Mouse (Mus musculus) kidney, postnatal 36 days (tissue): ENCODE data around the gene Rnf34.

Experiments used
- DNase-seq, 2 experiments: peaks; one replicate each; pipeline ENCODE4 v3.0.0; 2021 to 2022; ENCODE audit warnings: mixed read lengths in 2 of 2

The Rnf34 gene

GRCm38 (mm10) chr5:122849521-122850318 lies at the start of gene Rnf34:
Gene Rnf34 (plus strand): TSS chr5:122850048.
- peak; percentile 98 to 99 for DNase-seq

- DNase-seq: peak; percentile 73 to 85
Measured at GRCm38 (mm10) chr5:122800345-122801010, 49.4 kb upstream of the Rnf34 start.

- DNase-seq: no peak
Measured at GRCm38 (mm10) chr5:122801684-122802083, 48.2 kb upstream of the Rnf34 start.

- peak; percentile 77 to 84 for DNase-seq
Measured at GRCm38 (mm10) chr5:122802706-122803105, 47.1 kb upstream of the Rnf34 start.

GRCm38 (mm10) chr5:122805503-122805902 lies 44.3 kb upstream of the Rnf34 start:
- no peak for DNase-seq

- peak; percentile 66 to 88 for DNase-seq
Measured at GRCm38 (mm10) chr5:122811364-122812079, 38.3 kb upstream of the Rnf34 start.

- no peak for DNase-seq
Measured at GRCm38 (mm10) chr5:122812699-122813098, 37.1 kb upstream of the Rnf34 start.

- peak; percentile 96 to 98 for DNase-seq
Measured at GRCm38 (mm10) chr5:122820777-122821523, 28.9 kb upstream of the Rnf34 start, which contains the start of gene Anapc5. Gene Anapc5 (minus strand): TSS chr5:122821339.

GRCm38 (mm10) chr5:122821524-122821885 lies 28.3 kb upstream of the Rnf34 start:
- DNase-seq: no peak

GRCm38 (mm10) chr5:122822441-122822840 lies 27.4 kb upstream of the Rnf34 start:
- no peak for DNase-seq

- DNase-seq: peak in 1 of 2 experiments; percentile 28
Measured at GRCm38 (mm10) chr5:122823976-122824375, 25.9 kb upstream of the Rnf34 start.

GRCm38 (mm10) chr5:122824450-122824849 lies 25.4 kb upstream of the Rnf34 start:
- DNase-seq: no peak

GRCm38 (mm10) chr5:122825099-122825498 lies 24.7 kb upstream of the Rnf34 start:
- no peak for DNase-seq

- DNase-seq: no peak
Measured at GRCm38 (mm10) chr5:122832536-122832935, 17.3 kb upstream of the Rnf34 start.

- DNase-seq: no peak
Measured at GRCm38 (mm10) chr5:122832996-122833395, 16.9 kb upstream of the Rnf34 start.

GRCm38 (mm10) chr5:122841126-122841525 lies 8.7 kb upstream of the Rnf34 start:
- DNase-seq: no peak

GRCm38 (mm10) chr5:122843799-122844198 lies 6.0 kb upstream of the Rnf34 start:
- no peak for DNase-seq

- peak in 1 of 2 experiments; percentile 70 for DNase-seq
Measured at GRCm38 (mm10) chr5:122850319-122851002, 613 bp downstream of the Rnf34 start.

GRCm38 (mm10) chr5:122852611-122853010 lies 2.8 kb downstream of the Rnf34 start:
- DNase-seq: no peak

- DNase-seq: no peak
Measured at GRCm38 (mm10) chr5:122855858-122856257, 6.0 kb downstream of the Rnf34 start.

- DNase-seq: no peak
Measured at GRCm38 (mm10) chr5:122863053-122863452, 13.2 kb downstream of the Rnf34 start.

- no peak for DNase-seq
Measured at GRCm38 (mm10) chr5:122872626-122873025, 22.8 kb downstream of the Rnf34 start.
